Mouse (Mus musculus): ENCODE data around the gene Cep170b. TPM values are rescaled to one million over a fixed set of nuclear protein-coding genes. Genes with fewer than 3 reads are reported as not detected.

Cep170b gene
- polyA plus RNA-seq, 1 experiment from 2014 or later: 31.7 TPM

- Histone ChIP-seq H3K27me3 (ENCODE audit: control insufficient read depth, insufficient read depth, low read length) (no peaks in the 10 kb centered on the region; the same call in 1 of the 2 replicates), H3K4me1 (ENCODE audit: control insufficient read depth, insufficient read depth, low read length) (no peaks in the 10 kb centered on the region), H3K9ac (replicated peaks; ENCODE audit: low read length) (no peak overlapping the region), H3K4me2 (ENCODE audit: low read length) (no peak overlapping the region), H3K27ac (replicated peaks; ENCODE audit: low read depth, low read length) (no peak overlapping the region), H3K36me3 (ENCODE audit: control insufficient read depth, insufficient read depth, low read length) (no peaks in the 10 kb centered on the region), H3K9me3 (ENCODE audit: control insufficient read depth, low read length) (no peaks in the 10 kb centered on the region), H3K4me3 (replicated peaks; ENCODE audit: low read depth, low read length) (no peak overlapping the region)
- DNase-seq (no peak), ATAC-seq (ENCODE audit: low FRiP score, low TSS enrichment) (no peak)
- WGBS: 84% methylated on average over 5 of the region's 5 CpGs
Observed at GRCm38 (mm10) chr12:112794998-112795397, 74.7 kb downstream of the Cep170b start.

DNA sequence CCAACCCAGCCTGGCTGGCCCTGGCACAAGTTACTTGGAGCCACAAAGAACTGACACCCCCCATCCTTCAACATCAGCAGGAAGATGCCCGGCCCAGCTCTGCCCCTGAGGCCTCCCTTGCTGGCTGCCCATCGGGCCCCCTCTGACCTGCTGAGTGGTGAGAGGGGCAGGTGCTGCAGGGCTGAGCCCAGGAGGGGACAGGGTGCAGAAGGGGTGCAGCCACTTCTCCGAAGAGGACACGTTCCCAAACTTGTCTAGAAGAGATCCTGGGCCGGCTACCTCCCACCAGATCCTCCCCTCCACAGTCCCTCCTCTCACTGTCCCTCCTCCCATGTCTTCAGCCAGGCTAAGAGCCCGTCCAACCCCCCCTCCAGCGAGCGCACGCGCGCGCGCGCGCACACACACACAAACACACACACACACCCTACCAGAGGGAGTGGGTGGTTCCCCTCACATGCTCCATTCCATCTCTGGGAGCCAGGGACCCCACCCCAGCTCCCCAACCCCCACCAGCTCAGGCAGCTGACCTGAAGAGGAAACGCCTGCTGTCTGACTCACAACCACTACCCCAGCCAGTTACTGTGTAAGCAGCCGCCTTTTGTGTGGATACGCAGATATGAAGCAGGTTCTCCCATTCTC, 75.3 kb downstream of the Cep170b start:
- no peak for DNase-seq
- no peak overlapping the region for H3K4me3 ChIP-seq (replicated peaks; ENCODE audit: low read depth, low read length)
- ATAC-seq (ENCODE audit: low FRiP score, low TSS enrichment): no peak
- H3K27me3 ChIP-seq (ENCODE audit: control insufficient read depth, insufficient read depth, low read length): peaks cover 2% of the 10 kb centered on the region
- H3K4me2 ChIP-seq (ENCODE audit: low read length): no peak overlapping the region
- no peak overlapping the region for H3K27ac ChIP-seq (replicated peaks; ENCODE audit: low read depth, low read length)
- no peaks in the 10 kb centered on the region for H3K9me3 ChIP-seq (ENCODE audit: control insufficient read depth, low read length)
- 66% methylated on average over 18 of the region's 18 CpGs for WGBS
- H3K9ac ChIP-seq (replicated peaks; ENCODE audit: low read length): no peak overlapping the region
- H3K36me3 ChIP-seq (ENCODE audit: control insufficient read depth, insufficient read depth, low read length): no peaks in the 10 kb centered on the region
- H3K4me1 ChIP-seq (ENCODE audit: control insufficient read depth, insufficient read depth, low read length): no peaks in the 10 kb centered on the region

Small RNAs within 50 kb of the gene (microRNA-seq; reads per million reads assigned to microRNA genes)
- gene Mir6940: 1.0 reads per million

Other genes starting within 250 kb of the Cep170b start
- 0.12 TPM in 1 of 2 replicates, not detected in the other for gene A530016L24Rik, start 231.0 kb upstream of the Cep170b start, polyA plus RNA-seq (2014; fragmentation: Nextera tagmentation; extraction: Ambion mirVana)
- gene Tmem179, start 203.7 kb upstream of the Cep170b start, polyA plus RNA-seq (2014; fragmentation: Nextera tagmentation; extraction: Ambion mirVana): 50.7 and 68.6 TPM in 2 replicates
- gene Inf2, start 131.7 kb upstream of the Cep170b start, polyA plus RNA-seq (2014; fragmentation: Nextera tagmentation; extraction: Ambion mirVana): 0.89 and 1.6 TPM in 2 replicates
- gene Adssl1, start 100.4 kb upstream of the Cep170b start, polyA plus RNA-seq (2014; fragmentation: Nextera tagmentation; extraction: Ambion mirVana): 2.8 and 3.1 TPM in 2 replicates
- gene Siva1, start 75.8 kb upstream of the Cep170b start, polyA plus RNA-seq (2014; fragmentation: Nextera tagmentation; extraction: Ambion mirVana): 62.3 and 63.9 TPM in 2 replicates
- 64.8 and 82.1 TPM in 2 replicates for gene Akt1, start 45.6 kb upstream of the Cep170b start, polyA plus RNA-seq (2014; fragmentation: Nextera tagmentation; extraction: Ambion mirVana)
- 1.9 and 3.5 TPM in 2 replicates for gene Zbtb42, start 41.6 kb upstream of the Cep170b start, polyA plus RNA-seq (2014; fragmentation: Nextera tagmentation; extraction: Ambion mirVana)
- gene Pld4, start 40.2 kb downstream of the Cep170b start, polyA plus RNA-seq (2014; fragmentation: Nextera tagmentation; extraction: Ambion mirVana): 3.3 and 6.0 TPM in 2 replicates
- 0.62 and 0.75 TPM in 2 replicates for gene Ahnak2, start 82.2 kb downstream of the Cep170b start, polyA plus RNA-seq (2014; fragmentation: Nextera tagmentation; extraction: Ambion mirVana)
- gene Clba1, start 88.5 kb downstream of the Cep170b start, polyA plus RNA-seq (2014; fragmentation: Nextera tagmentation; extraction: Ambion mirVana): 21.4 and 23.1 TPM in 2 replicates
- 45.0 and 60.8 TPM in 2 replicates for gene Cdca4, start 109.0 kb downstream of the Cep170b start, polyA plus RNA-seq (2014; fragmentation: Nextera tagmentation; extraction: Ambion mirVana)
- gene Gpr132, start 147.8 kb downstream of the Cep170b start, polyA plus RNA-seq (2014; fragmentation: Nextera tagmentation; extraction: Ambion mirVana): 0.08 TPM in 1 of 2 replicates, not detected in the other
- gene Jag2, start 209.3 kb downstream of the Cep170b start, polyA plus RNA-seq (2014; fragmentation: Nextera tagmentation; extraction: Ambion mirVana): 15.1 and 18.5 TPM in 2 replicates
- 53.2 and 59.4 TPM in 2 replicates for gene Nudt14, start 221.7 kb downstream of the Cep170b start, polyA plus RNA-seq (2014; fragmentation: Nextera tagmentation; extraction: Ambion mirVana)